Mouse (Mus musculus): ENCODE results near the gene Fndc5. TPM values are rescaled to one million over a fixed set of nuclear protein-coding genes. Genes with fewer than 3 reads are reported as not detected.
A peak's percentile ranks its signal among the peaks of the same experiment; 100 is the strongest.

The Fndc5 gene
- polyA plus RNA-seq, 1 experiment from 2014 or later: 2.2 TPM

DNA sequence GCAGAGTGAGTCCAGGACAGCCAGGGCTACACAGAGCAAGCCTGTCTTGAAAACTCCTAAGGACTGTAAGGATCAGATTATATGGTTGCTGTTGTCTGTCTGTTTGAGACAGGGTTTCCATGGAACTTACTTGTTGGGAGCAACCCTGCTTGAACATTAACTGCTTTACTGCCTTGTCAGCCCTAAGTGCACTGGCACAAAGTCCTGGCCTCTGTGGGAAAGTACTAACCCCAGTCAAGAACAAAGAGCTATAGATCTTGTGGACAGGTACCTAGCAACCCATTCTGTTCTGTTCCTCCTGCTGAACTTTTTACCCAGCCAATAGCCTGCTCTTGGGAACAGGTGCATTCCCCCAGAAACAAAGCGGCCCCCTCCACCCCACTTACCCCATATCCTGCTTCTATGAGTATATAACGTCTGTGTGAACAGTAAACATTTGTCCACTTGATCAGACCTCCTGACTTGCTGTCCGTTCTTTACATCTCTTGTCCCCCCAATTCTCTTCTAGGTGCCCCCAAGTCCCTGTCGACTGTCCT is 14.5 kb downstream of the Fndc5 start:
- no peaks in the 10 kb centered on the region for H3K27me3 ChIP-seq (ENCODE audit: control insufficient read depth, insufficient read depth, low read depth, low read length)
- no peak for ATAC-seq (ENCODE audit: low read depth)
- no peak overlapping the region for H3K4me2 ChIP-seq (ENCODE audit: low read depth, low read length)
- 58% methylated on average over 4 of the region's 4 CpGs for WGBS
- no peak overlapping the region for H3K27ac ChIP-seq (ENCODE audit: low read length)
- H3K4me1 ChIP-seq (replicated peaks; ENCODE audit: control insufficient read depth, insufficient read depth, low read length): no peaks in the 10 kb centered on the region
- no peaks in the 10 kb centered on the region for H3K9me3 ChIP-seq (ENCODE audit: control insufficient read depth, low read length)
- no peak overlapping the region for H3K4me3 ChIP-seq (ENCODE audit: low read length)
- no peak overlapping the region for H3K9ac ChIP-seq (ENCODE audit: low read length)
- peaks cover 35% of the 10 kb centered on the region for H3K36me3 ChIP-seq (ENCODE audit: control insufficient read depth, insufficient read depth, low read length)

DNA sequence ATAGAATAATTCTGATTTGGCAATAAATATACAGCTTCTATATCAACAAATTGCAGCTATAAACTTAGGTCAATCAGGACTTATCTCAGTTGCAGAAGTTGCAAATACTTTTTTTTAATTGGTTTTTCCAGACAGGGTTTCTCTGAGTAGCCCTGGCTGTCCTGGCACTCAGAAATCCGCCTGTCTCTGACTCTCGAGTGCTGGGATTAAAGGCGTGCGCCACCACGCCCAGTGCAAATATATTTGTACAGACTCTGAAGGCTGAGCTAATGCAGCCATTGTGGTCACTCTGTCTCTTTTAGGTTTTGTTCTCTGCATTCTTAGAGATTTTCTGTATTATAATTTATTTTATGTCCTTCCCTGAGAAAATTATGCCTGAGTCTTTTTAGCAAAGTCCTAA is 20.7 kb downstream of the Fndc5 start:
- peaks cover 4% of the 10 kb centered on the region; the same call in 1 of the 2 replicates for H3K4me1 ChIP-seq (replicated peaks; ENCODE audit: control insufficient read depth, insufficient read depth, low read length)
- no peak overlapping the region for H3K4me2 ChIP-seq (ENCODE audit: low read depth, low read length)
- peaks cover 16% of the 10 kb centered on the region for H3K36me3 ChIP-seq (ENCODE audit: control insufficient read depth, insufficient read depth, low read length)
- H3K9ac ChIP-seq (ENCODE audit: low read length): no peak overlapping the region
- WGBS: 48% methylated on average over 5 of the region's 5 CpGs
- no peaks in the 10 kb centered on the region for H3K9me3 ChIP-seq (ENCODE audit: control insufficient read depth, low read length)
- H3K27me3 ChIP-seq (ENCODE audit: control insufficient read depth, insufficient read depth, low read depth, low read length): no peaks in the 10 kb centered on the region
- no peak overlapping the region for H3K27ac ChIP-seq (ENCODE audit: low read length)
- ATAC-seq (ENCODE audit: low read depth): no peak
- no peak overlapping the region for H3K4me3 ChIP-seq (ENCODE audit: low read length)

DNA sequence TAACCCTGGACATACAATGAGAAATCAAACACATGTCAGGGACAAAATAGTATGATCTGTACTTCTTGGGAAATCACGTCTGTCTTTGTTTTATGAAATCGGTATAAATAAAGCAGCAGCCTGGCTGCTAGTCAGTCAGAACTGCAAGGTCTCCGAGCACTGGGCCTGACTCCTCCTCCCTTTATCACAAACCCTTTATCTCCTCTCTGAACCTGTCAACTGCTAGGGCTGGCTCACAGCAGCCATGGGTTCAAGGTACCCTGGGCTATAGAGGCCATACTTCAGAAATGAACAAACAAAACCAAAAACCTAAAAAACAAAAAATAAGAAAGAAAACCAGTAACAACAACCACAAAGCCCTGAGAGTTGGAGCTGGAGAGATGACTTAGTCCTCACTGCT is 21.8 kb downstream of the Fndc5 start:
- no peak overlapping the region for H3K4me2 ChIP-seq (ENCODE audit: low read depth, low read length)

DNA sequence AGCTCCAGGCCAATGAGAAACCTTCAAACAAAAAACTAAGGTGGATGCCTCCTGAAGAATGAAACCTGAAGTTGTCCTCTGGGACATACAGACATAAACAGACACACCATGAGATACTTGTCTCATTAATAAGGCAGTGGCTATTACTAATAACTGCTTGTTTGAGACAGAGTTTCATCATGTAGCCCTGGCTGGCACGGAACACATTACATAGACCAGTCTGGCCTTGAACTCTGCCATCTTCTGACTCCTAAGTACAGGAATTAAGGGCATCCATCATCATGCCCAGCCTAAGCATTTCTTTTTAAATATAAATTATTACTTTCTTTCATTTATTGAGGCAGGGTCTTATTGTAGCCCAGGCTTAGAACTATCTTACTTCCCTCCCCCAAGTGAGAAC is 24.3 kb downstream of the Fndc5 start:
- H3K27me3 ChIP-seq (ENCODE audit: control insufficient read depth, insufficient read depth, low read depth, low read length): no peaks in the 10 kb centered on the region
- peaks cover 4% of the 10 kb centered on the region; the same call in 1 of the 2 replicates for H3K4me1 ChIP-seq (replicated peaks; ENCODE audit: control insufficient read depth, insufficient read depth, low read length)
- peaks cover 10% of the 10 kb centered on the region for H3K36me3 ChIP-seq (ENCODE audit: control insufficient read depth, insufficient read depth, low read length)
- H3K4me2 ChIP-seq (ENCODE audit: low read depth, low read length): no peak overlapping the region
- ATAC-seq (ENCODE audit: low read depth): no peak
- H3K9ac ChIP-seq (ENCODE audit: low read length): no peak overlapping the region
- WGBS: 93% methylated on average over 1 of the region's 1 CpGs
- H3K4me3 ChIP-seq (ENCODE audit: low read length): no peak overlapping the region
- no peak overlapping the region for H3K27ac ChIP-seq (ENCODE audit: low read length)
- no peaks in the 10 kb centered on the region for H3K9me3 ChIP-seq (ENCODE audit: control insufficient read depth, low read length)

More for the DNA sequence above, 21.8 kb downstream of the Fndc5 start:
- peaks cover 4% of the 10 kb centered on the region; the same call in 1 of the 2 replicates for H3K4me1 ChIP-seq (replicated peaks; ENCODE audit: control insufficient read depth, insufficient read depth, low read length)
- H3K27me3 ChIP-seq (ENCODE audit: control insufficient read depth, insufficient read depth, low read depth, low read length): no peaks in the 10 kb centered on the region
- H3K27ac ChIP-seq (ENCODE audit: low read length): no peak overlapping the region
- no peaks in the 10 kb centered on the region for H3K9me3 ChIP-seq (ENCODE audit: control insufficient read depth, low read length)
- H3K4me3 ChIP-seq (ENCODE audit: low read length): no peak overlapping the region
- no peak overlapping the region for H3K9ac ChIP-seq (ENCODE audit: low read length)
- no peak for ATAC-seq (ENCODE audit: low read depth)
- WGBS: 57% methylated on average over 3 of the region's 3 CpGs
- H3K36me3 ChIP-seq (ENCODE audit: control insufficient read depth, insufficient read depth, low read length): peaks cover 10% of the 10 kb centered on the region

DNA sequence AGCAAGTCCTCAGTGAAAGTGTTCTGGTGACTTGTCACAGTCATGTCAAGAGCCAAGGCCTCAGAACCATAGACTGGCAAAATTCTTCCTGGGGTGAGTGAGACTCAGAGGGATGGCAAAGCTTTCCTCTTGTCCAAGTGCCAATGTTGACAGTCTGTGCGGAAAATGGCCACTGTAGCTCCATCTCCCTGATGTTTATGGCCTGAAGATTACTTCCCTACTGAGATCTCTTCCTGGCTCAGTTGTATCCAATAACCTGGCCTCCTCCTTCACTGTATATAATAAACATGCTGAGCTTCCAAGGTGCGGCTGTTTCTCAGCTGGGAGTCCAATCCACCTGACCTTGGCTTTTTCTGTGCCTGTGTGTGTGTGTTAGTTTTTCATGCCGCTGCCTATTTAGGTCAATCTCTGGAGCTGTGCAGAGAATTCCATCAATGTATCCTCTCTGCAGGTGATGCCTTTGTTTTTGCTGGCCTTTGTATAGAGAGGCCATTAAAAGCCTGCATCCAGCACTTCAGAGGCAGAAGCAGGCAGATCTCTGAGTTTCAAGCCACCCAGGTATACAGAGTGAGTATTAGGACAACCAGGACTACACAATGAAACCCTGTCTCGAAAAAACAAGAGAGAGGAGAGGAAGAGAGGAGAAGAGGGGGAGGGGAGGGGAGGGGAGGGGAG is 24.9 kb downstream of the Fndc5 start:
- Histone ChIP-seq H3K27ac (ENCODE audit: low read length) (no peak overlapping the region), H3K4me2 (ENCODE audit: low read depth, low read length) (no peak overlapping the region), H3K9ac (ENCODE audit: low read length) (no peak overlapping the region), H3K4me1 (replicated peaks; ENCODE audit: control insufficient read depth, insufficient read depth, low read length) (peaks cover 4% of the 10 kb centered on the region; the same call in 1 of the 2 replicates), H3K4me3 (ENCODE audit: low read length) (no peak overlapping the region), H3K36me3 (ENCODE audit: control insufficient read depth, insufficient read depth, low read length) (peaks cover 10% of the 10 kb centered on the region), H3K27me3 (ENCODE audit: control insufficient read depth, insufficient read depth, low read depth, low read length) (no peaks in the 10 kb centered on the region), H3K9me3 (ENCODE audit: control insufficient read depth, low read length) (no peaks in the 10 kb centered on the region)
- no peak for ATAC-seq (ENCODE audit: low read depth)
- WGBS: 93% methylated on average over 4 of the region's 4 CpGs

DNA sequence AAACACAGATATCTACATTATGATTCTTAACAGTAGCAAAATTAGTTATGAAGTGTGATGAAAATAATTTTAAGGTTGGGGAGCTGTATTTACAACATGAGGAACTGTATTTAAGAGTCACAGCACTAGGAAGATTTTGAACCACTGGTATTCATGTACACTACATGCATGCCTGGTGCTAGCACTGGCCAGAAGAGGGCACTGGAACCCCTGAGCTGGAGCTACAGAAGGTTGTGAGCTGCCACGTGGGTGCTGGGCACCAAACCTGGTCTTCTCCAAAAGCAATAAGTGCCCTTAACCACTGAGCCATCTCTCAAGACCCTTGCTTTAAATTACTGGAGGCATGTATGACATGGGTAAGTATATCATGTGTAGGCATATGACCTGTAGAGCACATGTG is 35.7 kb downstream of the Fndc5 start:
- ATAC-seq (ENCODE audit: low read depth): no peak
- Histone ChIP-seq H3K4me3 (ENCODE audit: low read length) (no peak overlapping the region), H3K27me3 (ENCODE audit: control insufficient read depth, insufficient read depth, low read depth, low read length) (no peaks in the 10 kb centered on the region), H3K27ac (ENCODE audit: low read length) (no peak overlapping the region), H3K9ac (ENCODE audit: low read length) (no peak overlapping the region), H3K4me2 (ENCODE audit: low read depth, low read length) (no peak overlapping the region), H3K4me1 (replicated peaks; ENCODE audit: control insufficient read depth, insufficient read depth, low read length) (no peaks in the 10 kb centered on the region), H3K36me3 (ENCODE audit: control insufficient read depth, insufficient read depth, low read length) (peaks cover 25% of the 10 kb centered on the region), H3K9me3 (ENCODE audit: control insufficient read depth, low read length) (peaks cover 2% of the 10 kb centered on the region; the same call in 1 of the 2 replicates)
- 56% methylated on average over 1 of the region's 1 CpGs for WGBS

DNA sequence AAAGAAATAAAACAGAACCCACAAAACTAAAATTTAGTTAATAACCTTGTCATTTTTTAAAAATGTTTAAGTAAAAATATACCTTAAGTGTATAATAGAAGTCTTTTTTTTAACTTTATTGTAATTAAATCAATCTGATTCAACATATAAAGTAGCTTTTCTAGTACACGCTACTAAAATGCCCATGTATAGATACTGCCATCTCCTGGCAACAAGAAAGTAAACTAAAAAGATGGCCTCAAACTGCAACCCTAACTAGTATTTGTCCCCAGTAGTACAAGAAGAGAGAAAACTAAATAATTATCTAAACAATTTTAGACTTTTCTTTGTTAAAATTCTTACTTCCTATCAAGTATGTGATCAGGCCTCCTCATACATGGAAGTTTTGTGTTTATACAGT is 42.8 kb downstream of the Fndc5 start:
- H3K9me3 ChIP-seq (ENCODE audit: control insufficient read depth, low read length): no peaks in the 10 kb centered on the region
- no peaks in the 10 kb centered on the region for H3K27me3 ChIP-seq (ENCODE audit: control insufficient read depth, insufficient read depth, low read depth, low read length)
- H3K4me3 ChIP-seq (ENCODE audit: low read length): no peak overlapping the region
- H3K27ac ChIP-seq (ENCODE audit: low read length): no peak overlapping the region
- no peak for ATAC-seq (ENCODE audit: low read depth)
- H3K9ac ChIP-seq (ENCODE audit: low read length): no peak overlapping the region
- no peak overlapping the region for H3K4me2 ChIP-seq (ENCODE audit: low read depth, low read length)
- peaks cover 20% of the 10 kb centered on the region for H3K36me3 ChIP-seq (ENCODE audit: control insufficient read depth, insufficient read depth, low read length)
- WGBS: 62% methylated on average over 1 of the region's 1 CpGs
- H3K4me1 ChIP-seq (replicated peaks; ENCODE audit: control insufficient read depth, insufficient read depth, low read length): no peaks in the 10 kb centered on the region

DNA sequence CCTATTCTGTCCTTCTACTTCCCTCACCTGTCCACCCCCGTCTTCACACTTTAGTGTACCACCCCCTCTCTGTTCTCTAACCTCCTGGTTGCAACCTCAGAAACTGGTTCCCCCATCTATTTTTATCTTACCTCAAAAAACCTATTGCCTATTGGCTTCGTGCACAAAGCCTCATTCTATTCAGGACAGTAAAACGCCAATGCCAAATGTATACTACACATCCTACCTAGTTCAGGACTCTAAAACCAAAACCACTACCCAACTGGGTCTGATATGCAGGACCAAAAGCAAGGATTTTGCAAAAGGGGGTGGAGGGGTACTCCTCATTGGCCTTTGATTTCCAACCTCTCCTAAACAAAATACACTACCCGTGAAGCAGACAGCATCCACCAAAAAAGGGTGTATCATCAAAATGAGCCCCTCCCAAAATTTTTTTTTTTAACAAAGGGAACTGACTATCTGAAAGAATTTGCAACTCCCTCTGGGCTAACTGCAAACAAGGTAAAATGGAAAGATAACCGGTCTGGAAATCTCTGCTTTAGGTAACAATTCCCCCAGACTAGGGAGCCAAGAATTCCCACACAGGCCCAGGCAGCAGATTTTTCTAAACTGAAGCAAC is 51.4 kb downstream of the Fndc5 start:
- H3K4me3 ChIP-seq (ENCODE audit: low read length): peak overlapping the region; percentile 78
- H3K27me3 ChIP-seq (ENCODE audit: control insufficient read depth, insufficient read depth, low read depth, low read length): no peaks in the 10 kb centered on the region
- peak overlapping the region; percentile 86 for H3K27ac ChIP-seq (ENCODE audit: low read length)
- peak overlapping the region; percentile 82 for H3K4me2 ChIP-seq (ENCODE audit: low read depth, low read length)
- no peaks in the 10 kb centered on the region for H3K9me3 ChIP-seq (ENCODE audit: control insufficient read depth, low read length)
- peaks cover 21% of the 10 kb centered on the region for H3K4me1 ChIP-seq (replicated peaks; ENCODE audit: control insufficient read depth, insufficient read depth, low read length)
- peak overlapping the region; percentile 88 for H3K9ac ChIP-seq (ENCODE audit: low read length)
- no peaks in the 10 kb centered on the region for H3K36me3 ChIP-seq (ENCODE audit: control insufficient read depth, insufficient read depth, low read length)
- WGBS: 37% methylated on average over 5 of the region's 5 CpGs
- no peak for ATAC-seq (ENCODE audit: low read depth)

DNA sequence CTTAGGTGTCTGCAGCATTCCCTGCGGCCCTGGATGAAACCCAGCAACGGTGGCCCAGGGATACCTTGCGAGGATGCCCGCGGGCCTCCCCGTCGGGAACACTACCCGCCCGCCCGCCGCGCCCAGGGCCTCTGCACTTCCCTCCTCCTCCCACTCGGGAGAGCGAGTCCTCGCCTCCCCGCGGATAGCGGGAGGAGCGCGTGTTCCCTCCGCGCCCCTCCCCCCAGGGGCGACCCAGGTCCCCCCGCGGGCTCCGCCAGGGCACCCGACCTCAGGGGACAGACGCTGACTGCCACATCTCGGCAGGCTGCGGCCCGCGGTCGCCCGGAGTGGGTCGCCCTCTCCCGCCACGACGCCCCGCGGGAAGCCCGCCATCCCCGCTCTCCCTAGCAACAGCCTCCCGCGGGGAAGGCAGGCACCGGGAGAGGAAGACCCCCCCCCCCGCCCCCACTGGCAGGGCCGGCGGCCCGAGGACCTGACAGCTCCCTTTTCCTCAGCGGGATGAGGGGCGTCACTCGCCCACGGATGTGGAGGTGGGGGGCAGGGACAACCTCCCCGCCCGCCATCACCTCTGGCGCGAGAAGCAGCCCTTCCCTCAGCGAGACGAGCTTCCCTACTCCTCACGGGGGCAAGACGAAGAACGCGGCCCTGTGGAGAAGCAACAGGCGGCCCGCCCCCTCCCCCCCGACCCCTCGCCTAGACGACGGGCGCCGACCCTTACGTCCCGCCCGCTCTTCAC is 52.2 kb downstream of the Fndc5 start:
- peak overlapping the region; percentile 88 for H3K9ac ChIP-seq (ENCODE audit: low read length)
- peak overlapping the region; percentile 86 for H3K27ac ChIP-seq (ENCODE audit: low read length)
- H3K4me2 ChIP-seq (ENCODE audit: low read depth, low read length): peak overlapping the region; percentile 82
- H3K36me3 ChIP-seq (ENCODE audit: control insufficient read depth, insufficient read depth, low read length): no peaks in the 10 kb centered on the region
- no peaks in the 10 kb centered on the region for H3K9me3 ChIP-seq (ENCODE audit: control insufficient read depth, low read length)
- H3K4me1 ChIP-seq (replicated peaks; ENCODE audit: control insufficient read depth, insufficient read depth, low read length): peaks cover 21% of the 10 kb centered on the region
- peak overlapping the region; percentile 78 for H3K4me3 ChIP-seq (ENCODE audit: low read length)
- ATAC-seq (ENCODE audit: low read depth): peak; percentile 55
- H3K27me3 ChIP-seq (ENCODE audit: control insufficient read depth, insufficient read depth, low read depth, low read length): no peaks in the 10 kb centered on the region
- WGBS: 0% methylated on average over 51 of the region's 74 CpGs

Data from lung, embryonic 16.5 days (tissue).